Mouse (Mus musculus): ENCODE measurements around the gene Negr1. TPM values are rescaled to one million over a fixed set of nuclear protein-coding genes. Genes with fewer than 3 reads are reported as not detected.

The Negr1 gene
- total RNA-seq, 2 experiments from 2014 or later, result 0.56 TPM

- Histone ChIP-seq H3K4me3 (no peak overlapping the region), H3K27ac (no peak overlapping the region)
- TF ChIP-seq CTCF (IDR thresholded peaks at IDR 0.05), result no peak
- DNase-seq, result no peak
- intact Hi-C loops (cut with DNase I), result no loop called here
These were observed 351.2 kb downstream of the Negr1 start for GRCm38 (mm10) chr3:156912816-156913215.

- Histone ChIP-seq H3K4me3 (no peak overlapping the region), H3K27ac (no peak overlapping the region)
- DNase-seq, result no peak
- TF ChIP-seq CTCF (IDR thresholded peaks at IDR 0.05), result no peak
- intact Hi-C loops (cut with DNase I), result no loop called here
These were observed 359.8 kb downstream of the Negr1 start for GRCm38 (mm10) chr3:156921369-156921768.

DNA sequence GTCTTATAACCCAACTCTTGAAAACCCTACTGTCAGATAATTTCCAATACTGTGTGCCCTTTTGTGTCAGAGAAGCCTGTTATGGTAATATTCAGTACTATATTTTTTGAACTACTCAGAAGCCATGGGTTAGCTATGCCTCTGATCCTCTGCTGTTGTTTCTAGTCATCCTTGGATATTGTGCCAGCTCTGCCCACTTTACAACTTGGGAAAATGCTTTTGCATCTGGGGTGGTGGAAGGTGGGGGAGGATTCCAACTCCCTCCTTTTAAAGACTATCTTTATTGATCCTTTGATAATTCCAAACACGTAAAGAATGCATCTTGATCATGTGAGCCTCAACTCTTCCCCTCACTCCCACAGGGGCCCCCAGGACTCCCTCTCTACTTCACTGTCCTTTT lies 361.6 kb downstream of the Negr1 start:
- DNase-seq, result no peak
- TF ChIP-seq CTCF (IDR thresholded peaks at IDR 0.05), result no peak
- H3K27ac ChIP-seq, result no peak overlapping the region
- no peak overlapping the region for H3K4me3 ChIP-seq
- intact Hi-C loops (cut with DNase I), result no loop called here

DNA sequence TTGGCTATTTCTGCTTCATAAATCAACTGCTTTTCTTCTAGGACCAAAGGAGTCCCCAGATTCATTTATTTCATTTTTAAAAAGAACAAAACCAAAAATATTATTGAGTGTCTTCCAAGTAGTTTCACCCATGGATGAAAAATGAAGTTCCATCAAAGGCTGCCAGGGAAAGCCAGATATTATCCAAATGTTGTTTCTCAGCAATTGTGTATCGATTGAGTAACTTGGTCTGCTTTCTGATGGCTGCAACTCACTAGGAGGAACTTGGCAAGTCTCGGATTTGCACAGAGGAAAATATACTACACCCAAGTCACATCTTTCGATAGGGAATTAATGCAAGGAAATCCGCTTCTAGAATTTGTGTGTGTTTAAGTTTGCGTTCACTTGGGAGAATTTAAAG lies 363.5 kb downstream of the Negr1 start:
- no peak for TF ChIP-seq CTCF (IDR thresholded peaks at IDR 0.05)
- Histone ChIP-seq H3K27ac (no peak overlapping the region), H3K4me3 (no peak overlapping the region)
- intact Hi-C loops (cut with DNase I), result no loop called here
- no peak for DNase-seq

GRCm38 (mm10) chr3:156928396-156929061 lies 366.9 kb downstream of the Negr1 start:
- H3K27ac ChIP-seq, result no peak overlapping the region
- intact Hi-C loops (cut with DNase I), result no loop called here
- TF ChIP-seq CTCF (IDR thresholded peaks at IDR 0.05), result no peak
- DNase-seq, result peak; percentile 16
- no peak overlapping the region for H3K4me3 ChIP-seq

DNA sequence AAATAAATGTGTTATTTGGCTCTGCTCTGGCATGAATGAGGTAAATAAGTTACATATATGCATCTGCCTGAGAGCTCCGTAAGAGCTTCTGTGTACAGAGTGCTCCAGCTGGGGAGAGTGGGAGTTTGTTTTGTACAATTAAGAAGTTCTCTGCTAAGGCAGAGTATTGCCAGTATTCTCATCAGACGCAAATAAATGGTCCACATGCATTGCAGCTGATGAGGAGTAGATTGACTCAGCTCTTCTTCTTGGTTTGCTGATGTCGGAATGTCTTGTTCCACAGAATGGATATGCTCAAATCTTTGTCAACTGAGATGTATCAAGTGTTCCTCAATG lies 367.4 kb downstream of the Negr1 start:
- no peak for TF ChIP-seq CTCF (IDR thresholded peaks at IDR 0.05)
- intact Hi-C loops (cut with DNase I), result no loop called here
- Histone ChIP-seq H3K27ac (no peak overlapping the region), H3K4me3 (no peak overlapping the region)
- no peak for DNase-seq

DNA sequence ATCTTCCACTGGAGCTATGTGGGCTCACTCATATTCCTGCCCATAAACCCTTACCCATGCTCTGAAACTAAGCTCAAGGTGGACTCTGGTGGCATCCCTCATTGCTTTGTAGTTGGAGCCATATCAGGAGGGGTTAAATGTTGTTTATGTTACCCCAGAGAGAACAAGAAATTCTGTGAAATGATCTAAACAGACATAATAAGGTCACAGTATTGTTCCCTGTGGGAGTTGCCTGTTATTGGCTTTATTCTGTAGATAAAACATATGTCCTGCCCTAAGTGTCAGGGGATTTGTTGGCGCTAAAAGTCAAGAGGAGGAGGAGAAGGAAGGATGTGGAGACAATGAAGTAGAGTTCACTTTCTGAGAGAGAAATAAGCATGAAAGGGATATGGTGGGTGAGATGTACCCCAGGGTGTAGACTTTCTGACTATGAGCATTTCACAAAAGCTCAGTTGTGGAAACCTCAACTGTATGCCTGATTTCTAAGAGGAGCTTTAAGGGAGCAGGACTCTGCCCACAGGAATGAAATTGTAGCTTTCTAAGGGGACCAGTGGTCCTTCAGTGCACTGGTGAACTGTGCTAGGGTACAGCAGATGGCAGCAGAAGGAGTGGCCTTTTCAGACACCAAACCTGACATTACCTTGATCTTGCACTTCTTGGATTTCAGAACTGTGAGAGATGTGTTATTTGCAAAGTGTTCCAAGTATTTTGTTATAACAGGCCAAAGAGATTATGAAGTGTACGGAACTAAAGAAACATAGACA lies 368.3 kb downstream of the Negr1 start:
- Histone ChIP-seq H3K27ac (no peak overlapping the region), H3K4me3 (no peak overlapping the region)
- no peak for TF ChIP-seq CTCF (IDR thresholded peaks at IDR 0.05)
- no peak for DNase-seq
- intact Hi-C loops (cut with DNase I), result no loop called here

GRCm38 (mm10) chr3:156931011-156931410 lies 369.4 kb downstream of the Negr1 start:
- Histone ChIP-seq H3K4me3 (no peak overlapping the region), H3K27ac (no peak overlapping the region)
- TF ChIP-seq CTCF (IDR thresholded peaks at IDR 0.05), result no peak
- DNase-seq, result no peak
- intact Hi-C loops (cut with DNase I), result no loop called here

GRCm38 (mm10) chr3:156931540-156931939 lies 369.9 kb downstream of the Negr1 start:
- TF ChIP-seq CTCF (IDR thresholded peaks at IDR 0.05), result no peak

GRCm38 (mm10) chr3:156934778-156935290 lies 373.2 kb downstream of the Negr1 start:
- TF ChIP-seq CTCF (IDR thresholded peaks at IDR 0.05), result no peak
- Histone ChIP-seq H3K4me3 (no peak overlapping the region), H3K27ac (no peak overlapping the region)
- intact Hi-C loops (cut with DNase I), result no loop called here
- DNase-seq, result no peak

More at GRCm38 (mm10) chr3:156931540-156931939, 369.9 kb downstream of the Negr1 start:
- Histone ChIP-seq H3K27ac (no peak overlapping the region), H3K4me3 (no peak overlapping the region)
- no peak for DNase-seq
- intact Hi-C loops (cut with DNase I), result no loop called here

DNA sequence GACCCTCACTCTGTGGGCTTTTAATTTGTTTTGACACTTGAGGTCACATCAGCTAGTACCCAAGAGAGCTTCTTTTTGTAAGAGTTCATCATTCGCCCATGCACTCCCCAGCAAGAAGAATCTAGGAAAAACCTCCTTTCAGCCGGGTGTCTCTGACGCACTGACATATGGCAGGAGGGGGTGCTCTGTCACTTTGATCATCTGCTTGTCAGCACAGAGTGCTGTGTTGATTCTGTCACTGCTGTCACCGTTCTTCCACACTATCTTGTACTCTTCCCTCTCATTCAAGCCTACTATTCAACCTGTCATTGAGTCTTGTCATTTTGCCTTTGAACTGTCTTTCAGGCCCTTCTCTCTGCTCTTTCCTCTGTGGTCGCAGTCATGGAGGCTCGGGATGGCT lies 385.8 kb downstream of the Negr1 start:
- H3K27ac ChIP-seq, result no peak overlapping the region
- intact Hi-C loops (cut with DNase I), result no loop called here
- TF ChIP-seq CTCF (IDR thresholded peaks at IDR 0.05), result no peak
- DNase-seq, result no peak
- no peak overlapping the region for H3K4me3 ChIP-seq

DNA sequence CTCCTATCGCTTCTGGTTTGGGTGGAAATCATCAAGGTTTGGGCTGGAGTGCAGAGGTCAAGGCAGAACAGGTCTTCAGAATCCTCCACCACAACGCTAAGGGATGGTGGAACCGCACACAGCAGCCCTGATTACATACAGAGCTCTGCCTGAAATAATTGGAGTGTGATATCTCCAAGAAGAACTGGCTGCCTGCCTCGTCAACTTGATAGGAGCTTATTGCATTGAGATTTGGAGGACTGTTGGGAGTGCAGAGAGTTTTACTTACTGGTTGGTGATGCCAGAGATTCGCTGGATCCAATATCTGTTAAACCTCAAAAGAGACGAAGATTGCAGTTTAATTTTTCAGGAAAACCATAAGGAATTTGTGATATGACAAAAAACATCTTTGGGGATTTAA lies 391.4 kb downstream of the Negr1 start:
- intact Hi-C loops (cut with DNase I), result no loop called here
- no peak for DNase-seq
- no peak for TF ChIP-seq CTCF (IDR thresholded peaks at IDR 0.05)
- Histone ChIP-seq H3K4me3 (no peak overlapping the region), H3K27ac (no peak overlapping the region)

GRCm38 (mm10) chr3:156955094-156955493 lies 393.5 kb downstream of the Negr1 start:
- Histone ChIP-seq H3K4me3 (no peak overlapping the region), H3K27ac (no peak overlapping the region)
- no peak for DNase-seq
- no peak for TF ChIP-seq CTCF (IDR thresholded peaks at IDR 0.05)
- intact Hi-C loops (cut with DNase I), result no loop called here

DNA sequence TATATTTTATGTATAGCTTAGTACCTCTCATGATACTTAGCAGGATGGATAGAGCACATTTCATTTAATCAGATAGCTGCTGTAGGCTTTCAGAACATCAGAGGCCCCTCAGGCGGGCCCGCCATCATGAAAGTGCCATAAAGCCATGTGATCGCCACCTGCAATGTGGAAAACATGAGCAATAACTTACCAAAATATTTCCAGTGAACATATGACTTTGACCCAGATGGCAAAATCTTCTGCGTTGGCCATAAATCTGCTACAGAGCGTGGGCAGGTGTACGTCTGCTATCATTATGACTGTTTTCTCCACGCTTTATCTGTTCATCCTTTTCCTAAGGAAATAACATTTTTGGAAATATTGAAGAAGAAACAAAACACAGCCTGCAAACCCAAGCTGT lies 397.0 kb downstream of the Negr1 start:
- no peak for DNase-seq
- intact Hi-C loops (cut with DNase I), result no loop called here
- Histone ChIP-seq H3K27ac (no peak overlapping the region), H3K4me3 (no peak overlapping the region)
- TF ChIP-seq CTCF (IDR thresholded peaks at IDR 0.05), result no peak

Data from gastrocnemius, adult 2 months (tissue).